Mouse (Mus musculus): ENCODE measurements around the gene Ceacam20. TPM values are rescaled to one million over a fixed set of nuclear protein-coding genes. Genes with fewer than 3 reads are reported as not detected.
"Not testable (repeated sequence)": the region's sequence is repeated elsewhere in the genome, so short reads cannot be mapped to it uniquely, and the experiment has no call there.

Ceacam20 gene
- not detected in 2 replicates for polyA plus RNA-seq (2016; fragmentation: Nextera tagmentation; extraction: Ambion mirVana)

- no peaks in the 10 kb centered on the region for H3K27me3 ChIP-seq (ENCODE audit: poor library complexity, severe bottlenecking)
- no peak for DNase-seq (ENCODE audit: extremely low spot score, low spot score)
- H3K4me3 ChIP-seq = no peak within 1 kb of the TSS
- peaks cover 38% of the 10 kb centered on the region for H3K9me3 ChIP-seq
- 85% methylated on average over 7 of the region's 7 CpGs for WGBS
- no peaks in the 10 kb centered on the region for H3K36me3 ChIP-seq (replicated peaks)
- no peak within 1 kb of the TSS for H3K27ac ChIP-seq
- H3K4me1 ChIP-seq = no peaks in the 10 kb centered on the region
These were observed at the start of gene Ceacam20 for GRCm38 (mm10) chr7:19964985-19965579. Ceacam20 (plus strand) TSS chr7:19965412.

DNA sequence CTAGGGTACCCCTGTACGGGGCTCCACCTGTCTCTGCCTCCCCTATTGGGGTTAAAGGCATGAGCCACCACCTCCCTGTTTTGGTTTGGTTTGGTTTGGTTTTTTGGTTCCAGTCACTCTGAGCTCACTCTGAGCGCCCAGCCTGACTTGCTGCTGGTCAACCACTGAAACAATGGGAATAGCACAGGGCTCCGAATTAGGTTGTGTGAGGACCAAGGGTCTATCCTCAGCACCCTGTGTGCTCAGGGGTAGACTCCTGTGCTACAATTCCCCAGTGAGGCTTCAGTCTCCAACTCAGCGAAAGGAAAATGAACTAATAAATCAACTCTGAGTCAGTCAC lies 45.1 kb upstream of the Ceacam20 start:
- no peak for DNase-seq (ENCODE audit: extremely low spot score, low spot score)
- peaks cover 17% of the 10 kb centered on the region for H3K36me3 ChIP-seq (replicated peaks)
- WGBS = 36% methylated on average over 4 of the region's 4 CpGs

GRCm38 (mm10) chr7:19920506-19921261 lies 44.5 kb upstream of the Ceacam20 start, which contains the start of gene Pvr:
Pvr (minus strand) TSS chr7:19921160.
- Histone ChIP-seq H3K4me3 (peak within 1 kb of the TSS; percentile 83), H3K9me3 (no peaks in the 10 kb centered on the region), H3K36me3 (replicated peaks) (peaks cover 17% of the 10 kb centered on the region), H3K4me1 (peaks cover 17% of the 10 kb centered on the region), H3K27ac (peak within 1 kb of the TSS; percentile 91), H3K27me3 (ENCODE audit: poor library complexity, severe bottlenecking) (no peaks in the 10 kb centered on the region)
- under 1% methylated on average over 60 of the region's 60 CpGs for whole genome bisulfite sequencing
- DNase-seq (ENCODE audit: extremely low spot score, low spot score) = peak; percentile 71

More for the DNA sequence above, 45.1 kb upstream of the Ceacam20 start:
- Histone ChIP-seq H3K4me3 (peak overlapping the region; percentile 83), H3K4me1 (peaks cover 17% of the 10 kb centered on the region), H3K9me3 (no peaks in the 10 kb centered on the region), H3K27me3 (ENCODE audit: poor library complexity, severe bottlenecking) (no peaks in the 10 kb centered on the region), H3K27ac (peak overlapping the region; percentile 91)

DNA sequence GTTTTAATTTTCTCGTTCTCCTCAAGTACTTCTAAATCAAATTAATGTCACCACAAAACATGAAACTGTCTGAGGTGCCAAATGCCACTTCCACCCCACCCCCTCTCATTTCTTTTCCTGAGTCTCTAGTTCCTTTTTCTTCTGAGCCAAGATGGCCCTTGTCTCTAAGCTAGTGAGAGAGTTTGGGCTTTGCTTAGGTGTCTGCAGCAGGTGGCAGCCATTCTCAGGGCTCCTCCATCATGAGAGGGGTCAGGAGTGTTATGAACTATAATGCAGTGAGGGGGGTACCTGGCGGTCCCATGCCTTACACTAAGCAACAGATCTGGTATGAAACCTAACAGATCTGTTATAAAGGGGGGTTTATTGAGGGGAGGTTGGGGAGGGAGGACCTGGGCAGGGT lies 41.9 kb upstream of the Ceacam20 start:
- WGBS = 55% methylated on average over 2 of the region's 2 CpGs

DNA sequence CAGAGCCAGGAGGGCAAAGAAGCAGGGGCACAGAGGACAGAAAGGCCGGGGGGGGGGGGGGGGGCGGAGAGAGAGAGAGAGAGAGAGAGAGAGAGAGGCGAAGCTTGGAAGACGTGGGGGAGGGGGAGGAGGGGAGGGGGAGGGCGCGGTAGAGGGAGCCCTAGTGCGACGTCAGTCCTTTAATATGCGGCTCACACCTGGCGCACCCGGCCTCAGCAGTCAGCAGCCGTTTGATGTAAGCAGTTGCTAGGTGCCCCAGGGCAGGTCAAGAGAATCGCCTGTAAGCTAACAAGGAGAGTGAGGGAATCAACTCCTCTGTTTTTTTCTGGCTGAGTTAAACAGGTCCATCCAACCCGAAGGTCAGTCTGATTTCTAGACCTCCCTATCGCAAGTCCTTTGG lies 41.4 kb upstream of the Ceacam20 start:
- Histone ChIP-seq H3K27ac (no peak overlapping the region), H3K9me3 (0 out of 2 replicates have a peak, but pooled peaks cover 2% of the 10 kb centered on the region), H3K4me3 (no peak overlapping the region), H3K4me1 (peaks cover 17% of the 10 kb centered on the region), H3K27me3 (ENCODE audit: poor library complexity, severe bottlenecking) (no peaks in the 10 kb centered on the region), H3K36me3 (replicated peaks) (no peaks in the 10 kb centered on the region)
- WGBS = 14% methylated on average over 13 of the region's 15 CpGs
- DNase-seq (ENCODE audit: extremely low spot score, low spot score) = no peak

More for the DNA sequence above, 41.9 kb upstream of the Ceacam20 start:
- DNase-seq (ENCODE audit: extremely low spot score, low spot score) = no peak
- H3K36me3 ChIP-seq (replicated peaks) = peaks cover 2% of the 10 kb centered on the region
- peaks cover 17% of the 10 kb centered on the region for H3K4me1 ChIP-seq
- no peak overlapping the region for H3K4me3 ChIP-seq
- H3K9me3 ChIP-seq = no peaks in the 10 kb centered on the region
- no peak overlapping the region for H3K27ac ChIP-seq
- H3K27me3 ChIP-seq (ENCODE audit: poor library complexity, severe bottlenecking) = no peaks in the 10 kb centered on the region

GRCm38 (mm10) chr7:19925376-19925775 lies 39.8 kb upstream of the Ceacam20 start:
- 89% methylated on average over 1 of the region's 1 CpGs for WGBS
- Histone ChIP-seq H3K27ac (no peak overlapping the region), H3K9me3 (0 out of 2 replicates have a peak, but pooled peaks cover 2% of the 10 kb centered on the region), H3K4me1 (peaks cover 12% of the 10 kb centered on the region), H3K4me3 (no peak overlapping the region), H3K36me3 (replicated peaks) (no peaks in the 10 kb centered on the region), H3K27me3 (ENCODE audit: poor library complexity, severe bottlenecking) (no peaks in the 10 kb centered on the region)
- DNase-seq (ENCODE audit: extremely low spot score, low spot score) = no peak

- H3K27ac ChIP-seq = no peak overlapping the region
- 0 out of 2 replicates have a peak, but pooled peaks cover 2% of the 10 kb centered on the region for H3K9me3 ChIP-seq
- H3K4me1 ChIP-seq = peaks cover 8% of the 10 kb centered on the region
- no peaks in the 10 kb centered on the region for H3K36me3 ChIP-seq (replicated peaks)
- no peak for DNase-seq (ENCODE audit: extremely low spot score, low spot score)
- H3K27me3 ChIP-seq (ENCODE audit: poor library complexity, severe bottlenecking) = peaks cover 7% of the 10 kb centered on the region
- H3K4me3 ChIP-seq = no peak overlapping the region
- WGBS = 85% methylated on average over 2 of the region's 2 CpGs
These were observed 38.2 kb upstream of the Ceacam20 start for GRCm38 (mm10) chr7:19926849-19927480.

DNA sequence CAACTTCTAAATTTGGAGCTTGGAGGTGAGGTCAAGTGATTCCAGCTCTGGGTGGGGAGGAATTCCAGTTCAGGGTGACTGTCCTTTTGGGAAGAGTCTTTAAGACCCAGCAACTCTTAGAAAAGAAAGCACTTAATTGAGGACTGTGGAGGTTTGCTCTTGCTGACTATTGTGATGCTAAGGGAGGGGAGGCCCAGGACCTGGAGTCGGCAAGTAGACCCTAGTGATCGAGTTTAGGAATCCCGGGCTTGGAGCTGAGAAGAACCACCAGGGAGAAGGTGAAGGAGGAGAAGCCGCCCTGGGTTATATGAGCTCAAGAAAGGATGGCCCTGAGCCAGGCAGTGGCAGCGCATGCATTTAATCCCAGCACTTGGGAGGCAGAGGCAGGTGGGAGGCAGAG lies 36.7 kb upstream of the Ceacam20 start:
- no peak overlapping the region for H3K4me3 ChIP-seq
- 75% methylated on average over 5 of the region's 5 CpGs for WGBS
- H3K4me1 ChIP-seq = peaks cover 19% of the 10 kb centered on the region
- H3K27ac ChIP-seq = no peak overlapping the region
- DNase-seq (ENCODE audit: extremely low spot score, low spot score) = no peak
- H3K27me3 ChIP-seq (ENCODE audit: poor library complexity, severe bottlenecking) = peaks cover 15% of the 10 kb centered on the region
- 0 out of 2 replicates have a peak, but pooled peaks cover 2% of the 10 kb centered on the region for H3K9me3 ChIP-seq
- no peaks in the 10 kb centered on the region for H3K36me3 ChIP-seq (replicated peaks)

DNA sequence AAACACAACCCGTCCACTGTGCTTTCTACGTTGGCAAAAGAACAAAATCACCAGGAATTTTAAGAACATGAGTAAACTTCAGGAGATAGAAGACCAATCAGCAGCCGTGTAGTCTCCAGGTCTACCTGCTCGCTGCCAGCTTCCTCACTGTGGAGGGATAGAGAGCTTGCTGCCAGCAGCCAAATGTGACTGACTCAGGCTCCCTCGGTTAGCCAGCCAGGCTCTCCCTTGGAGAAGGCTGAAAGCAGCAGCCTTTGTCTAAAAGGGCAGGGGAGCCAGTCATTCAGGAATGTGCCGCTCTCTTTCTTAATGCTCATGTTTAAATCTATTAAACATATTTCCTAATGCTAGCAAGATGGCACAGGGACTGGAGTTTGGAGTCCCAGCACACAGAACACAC lies 34.7 kb upstream of the Ceacam20 start:
- peaks cover 14% of the 10 kb centered on the region for H3K4me1 ChIP-seq
- not testable (repeated sequence) for H3K4me3 ChIP-seq; H3K9me3 ChIP-seq; H3K36me3 ChIP-seq (replicated peaks); H3K27ac ChIP-seq; DNase-seq (ENCODE audit: extremely low spot score, low spot score)
- WGBS = 84% methylated on average over 6 of the region's 6 CpGs
- H3K27me3 ChIP-seq (ENCODE audit: poor library complexity, severe bottlenecking) = peaks cover 15% of the 10 kb centered on the region

GRCm38 (mm10) chr7:19932133-19932876 lies 32.9 kb upstream of the Ceacam20 start:
- peaks cover 15% of the 10 kb centered on the region for H3K27me3 ChIP-seq (ENCODE audit: poor library complexity, severe bottlenecking)
- no peak for DNase-seq (ENCODE audit: extremely low spot score, low spot score)
- H3K4me1 ChIP-seq = peaks cover 14% of the 10 kb centered on the region
- H3K27ac ChIP-seq = no peak overlapping the region
- 0 out of 2 replicates have a peak, but pooled peaks cover 2% of the 10 kb centered on the region for H3K9me3 ChIP-seq
- H3K36me3 ChIP-seq (replicated peaks) = no peaks in the 10 kb centered on the region
- peak overlapping the region; percentile 35; the same call in 1 of the 2 replicates for H3K4me3 ChIP-seq
- 33% methylated on average over 13 of the region's 13 CpGs for WGBS

- peaks cover 14% of the 10 kb centered on the region for H3K4me1 ChIP-seq
- H3K4me3 ChIP-seq = peak overlapping the region; percentile 35
- 31% methylated on average over 20 of the region's 21 CpGs for WGBS
- no peaks in the 10 kb centered on the region for H3K36me3 ChIP-seq (replicated peaks)
- H3K27ac ChIP-seq = no peak overlapping the region
- H3K27me3 ChIP-seq (ENCODE audit: poor library complexity, severe bottlenecking) = peaks cover 15% of the 10 kb centered on the region
- H3K9me3 ChIP-seq = peaks cover 2% of the 10 kb centered on the region; the same call in 1 of the 2 replicates
- no peak for DNase-seq (ENCODE audit: extremely low spot score, low spot score)
These were observed 32.1 kb upstream of the Ceacam20 start for GRCm38 (mm10) chr7:19932877-19933809.

Data from forebrain, embryonic 10.5 days (tissue).